ENCODE assay signal across 9 mouse cellular contexts in genomic region chr9:102713797-102714196, GRCm38 (mm10). TPM values are rescaled to one million over a fixed set of nuclear protein-coding genes. Genes with fewer than 3 reads are reported as not detected.
DNase-seq lines count a peak whose midpoint lies in the region; ATAC-seq and TF ChIP-seq lines count a peak whose summit lies in the region.
"Had no signal": no experiment of that assay in that cellular context is flagged by ENCODE, and none has a peak within 500 bp of the region (broad histone marks: within the 10 kb centered on the region; RNA-seq: fewer than 3 reads in every experiment).

No protein-coding gene starts in this region.

- peak; percentile 67 for TF ChIP-seq CTCF in heart, postnatal 0 days (IDR thresholded peaks at IDR 0.05; ENCODE audit: low read depth)
- peak; percentile 33; the same call in 1 of the 2 replicates for TF ChIP-seq CTCF in testis, adult 2 months (IDR thresholded peaks at IDR 0.05; ENCODE audit: control insufficient read depth, insufficient read depth, insufficient replicate concordance, low read depth, low read length)
- peak; percentile 79 for TF ChIP-seq CTCF in liver, embryonic 14.5 days (IDR thresholded peaks at IDR 0.05; ENCODE audit: low read depth)

- H3K4me2 ChIP-seq in heart, postnatal 0 days (ENCODE audit: low read depth, low read length): no peak overlapping the region
- no peak overlapping the region for H3K4me2 ChIP-seq in liver, embryonic 14.5 days (ENCODE audit: low read depth)
- H3K4me2 ChIP-seq: embryonic facial prominence, embryonic 12.5 days had no signal

- no peak overlapping the region for H3K9ac ChIP-seq in heart, postnatal 0 days (replicated peaks; ENCODE audit: low read depth, low read length)
- H3K9ac ChIP-seq in liver, embryonic 14.5 days (replicated peaks): no peak overlapping the region
- H3K9ac ChIP-seq: embryonic facial prominence, embryonic 12.5 days had no signal

- H3K4me1 ChIP-seq in heart, postnatal 0 days (ENCODE audit: control insufficient read depth, insufficient read depth): peaks cover 27% of the 10 kb centered on the region
- H3K4me1 ChIP-seq in heart, embryonic 10.5 days: peaks cover 58% of the 10 kb centered on the region
- H3K4me1 ChIP-seq in testis, adult 2 months (ENCODE audit: control insufficient read depth, insufficient read depth, low read length): peaks cover 9% of the 10 kb centered on the region
- peaks cover 0 to 5% of the 10 kb centered on the region in 2 experiments; a peak in 2 of 4 replicates for H3K4me1 ChIP-seq in liver, embryonic 14.5 days (replicated peaks; ENCODE audit: control insufficient read depth in 2 of 2, insufficient read depth in 2 of 2, low read length in 1 of 2)

- WGBS in heart, postnatal 0 days: 79% methylated on average over 2 of the region's 2 CpGs
- WGBS in heart, embryonic 10.5 days: 54% methylated on average over 2 of the region's 2 CpGs
- 26% methylated on average over 2 of the region's 2 CpGs for WGBS in liver, embryonic 14.5 days (ENCODE audit: insufficient replicate concordance)

- H3K27ac ChIP-seq in heart, postnatal 0 days (ENCODE audit: low read depth): no peak overlapping the region
- no peak overlapping the region for H3K27ac ChIP-seq in heart, embryonic 10.5 days
- no peak overlapping the region for H3K27ac ChIP-seq in testis, adult 2 months (ENCODE audit: control insufficient read depth, insufficient read depth, low read depth, low read length)
- no peak overlapping the region for H3K27ac ChIP-seq in liver, embryonic 14.5 days

- H3K36me3 ChIP-seq in heart, postnatal 0 days (replicated peaks; ENCODE audit: control insufficient read depth, insufficient read depth, low read length): no peaks in the 10 kb centered on the region
- H3K36me3 ChIP-seq in heart, embryonic 10.5 days: no peaks in the 10 kb centered on the region
- no peaks in the 10 kb centered on the region for H3K36me3 ChIP-seq in testis, adult 2 months (ENCODE audit: control insufficient read depth, insufficient read depth, low read length)
- no peaks in the 10 kb centered on the region for H3K36me3 ChIP-seq in liver, embryonic 14.5 days (replicated peaks; ENCODE audit: control insufficient read depth, insufficient read depth, low read depth)
- H3K36me3 ChIP-seq: embryonic facial prominence, embryonic 12.5 days had no signal

- H3K9me3 ChIP-seq in heart, postnatal 0 days (replicated peaks; ENCODE audit: control insufficient read depth, low read length): no peaks in the 10 kb centered on the region
- H3K9me3 ChIP-seq in heart, embryonic 10.5 days: no peaks in the 10 kb centered on the region
- no peaks in the 10 kb centered on the region for H3K9me3 ChIP-seq in liver, embryonic 14.5 days (ENCODE audit: control insufficient read depth, low read length)
- H3K9me3 ChIP-seq: embryonic facial prominence, embryonic 12.5 days had no signal

- H3K27me3 ChIP-seq in heart, postnatal 0 days (ENCODE audit: control insufficient read depth, insufficient read depth, low read length): no peaks in the 10 kb centered on the region
- no peaks in the 10 kb centered on the region for H3K27me3 ChIP-seq in heart, embryonic 10.5 days (ENCODE audit: insufficient read depth, poor library complexity, severe bottlenecking)
- H3K27me3 ChIP-seq in testis, adult 2 months (ENCODE audit: control insufficient read depth, insufficient read depth, low read length): peaks cover 6% of the 10 kb centered on the region
- H3K27me3 ChIP-seq in liver, embryonic 14.5 days (ENCODE audit: control insufficient read depth, insufficient read depth, low read length): peaks cover 33% of the 10 kb centered on the region
- H3K27me3 ChIP-seq: embryonic facial prominence, embryonic 12.5 days had no signal

- H3K4me3 ChIP-seq in heart, postnatal 0 days (ENCODE audit: low read depth, low read length): no peak overlapping the region
- H3K4me3 ChIP-seq in heart, embryonic 10.5 days: no peak overlapping the region
- H3K4me3 ChIP-seq in testis, adult 2 months (ENCODE audit: control insufficient read depth, low read depth, low read length): no peak overlapping the region
- no peak overlapping the region for H3K4me3 ChIP-seq in liver, embryonic 14.5 days (ENCODE audit: insufficient read depth in 1 of 2, low read depth in 2 of 2, low read length in 2 of 2)
- H3K4me3 ChIP-seq: embryonic facial prominence, embryonic 12.5 days had no signal

- no peak for ATAC-seq in heart, postnatal 0 days (ENCODE audit: insufficient read depth, low read depth)
- ATAC-seq in liver, embryonic 14.5 days (ENCODE audit: insufficient read depth): no peak

- DNase-seq in heart, postnatal 0 days (ENCODE audit: low spot score): no peak
- DNase-seq in heart, embryonic 10.5 days (ENCODE audit: low spot score): no peak
- DNase-seq in testis, postnatal 14 days (ENCODE audit: low spot score): no peak
- DNase-seq in brain, adult 2 months (ENCODE audit: low read depth, low spot score): peak; percentile 67
- DNase-seq in liver, embryonic 14.5 days (ENCODE audit: low read depth in 3 of 3, low spot score in 3 of 3): peak in 1 of 3 experiments; percentile 17
- DNase-seq in Muller cell, postnatal 12 days (ENCODE audit: inconsistent ontology term): no peak
- no peak for DNase-seq in right cerebral cortex, postnatal 14 days

- TF ChIP-seq EP300 in heart, postnatal 0 days (IDR thresholded peaks at IDR 0.05; ENCODE audit: low read depth): no peak
- TF ChIP-seq EP300 in liver, embryonic 14.5 days (IDR thresholded peaks at IDR 0.05; ENCODE audit: low read depth): no peak

- TF ChIP-seq POLR2A in testis, adult 2 months (IDR thresholded peaks at IDR 0.05; ENCODE audit: control insufficient read depth, low read depth, low read length): no peak

RNA-seq across cellular contexts. Expression of gene Amotl2, which starts 2.7 kb away (rescaled TPM):
- total RNA-seq in heart, postnatal 0 days (2014; rRNA removed; ENCODE audit: low replicate concordance): 115 and 221 TPM in 2 replicates
- polyA plus RNA-seq in heart, postnatal 0 days (2015; fragmentation: Nextera tagmentation; extraction: Ambion mirVana): 25.3 and 26.0 TPM in 2 replicates
- polyA plus RNA-seq in heart, embryonic 10.5 days (2016; fragmentation: Nextera tagmentation; extraction: Ambion mirVana): 52.5 and 54.8 TPM in 2 replicates
- polyA plus RNA-seq in testis, adult 2 months (2012; rRNA removed): 2.6 TPM in 2 replicates
- polyA plus RNA-seq in liver, embryonic 14.5 days (2012; rRNA removed): 2.1 and 2.6 TPM in 2 replicates
- polyA plus RNA-seq in liver, embryonic 14.5 days (2014; fragmentation: Nextera tagmentation; extraction: Ambion mirVana): 2.5 and 3.0 TPM in 2 replicates
